Mouse (Mus musculus): ENCODE measurements at regions not wholly inside any gene's neighbourhood (a gene's known extent, or its start where the extent isn't known, plus 50 kb on each side); places are given as distances from the start of the nearest gene placed in this dataset.

DNA sequence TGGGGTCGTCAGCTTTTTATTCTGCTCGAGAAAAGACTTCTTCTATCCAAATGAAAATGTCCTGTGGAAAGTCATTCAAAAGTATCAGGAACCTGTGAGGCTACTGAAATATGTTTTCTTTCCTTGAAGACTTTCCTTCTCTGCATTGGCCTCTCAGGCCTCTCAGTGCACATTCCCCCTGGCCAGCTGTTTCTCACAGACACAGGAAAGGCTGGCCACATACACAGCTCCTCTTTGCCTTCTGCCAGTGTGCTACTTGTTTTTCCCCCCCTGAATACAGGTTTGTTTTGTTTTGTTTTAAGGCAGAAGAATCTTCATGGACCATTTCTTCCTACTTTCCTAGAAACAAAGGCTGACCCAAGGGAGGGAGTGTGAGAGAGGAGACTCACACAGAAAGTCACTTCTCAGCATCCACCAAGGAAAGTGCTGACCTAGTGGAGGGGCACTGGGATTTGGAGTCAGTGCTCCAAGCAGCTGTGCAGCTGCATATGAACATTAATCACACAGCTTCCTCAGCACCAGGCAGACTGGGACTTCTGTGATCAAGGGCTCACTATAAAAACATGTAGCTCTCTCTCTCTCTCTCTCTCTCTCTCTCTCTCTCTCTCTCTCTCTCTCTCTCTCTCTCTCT lies 324.0 kb downstream of the Etaa1 start:
- DNase-seq (ENCODE audit: low read depth): no peak

DNA sequence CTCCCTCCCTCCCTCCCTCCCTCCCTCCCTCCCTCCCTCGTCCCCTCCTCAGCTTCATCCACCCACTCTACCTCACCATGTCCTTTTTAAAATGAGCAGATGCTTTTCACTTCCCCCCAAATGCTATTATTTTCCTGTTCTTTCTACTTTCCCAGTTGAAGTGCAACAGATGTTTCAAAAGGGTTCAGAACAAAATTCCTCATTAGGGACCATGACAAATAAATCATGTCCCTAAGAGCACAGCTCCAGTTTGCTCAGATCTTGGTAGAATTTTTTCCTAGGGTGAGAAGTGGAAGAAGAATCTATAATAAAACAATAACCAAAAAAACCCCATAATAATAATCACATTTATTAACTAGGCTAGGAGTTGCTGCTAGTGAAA lies 323.5 kb downstream of the Etaa1 start:
- DNase-seq (ENCODE audit: low read depth): no peak

- DNase-seq (ENCODE audit: low read depth): no peak
Observed at GRCm38 (mm10) chr11:17637158-17637557, 316.5 kb downstream of the Etaa1 start.

DNA sequence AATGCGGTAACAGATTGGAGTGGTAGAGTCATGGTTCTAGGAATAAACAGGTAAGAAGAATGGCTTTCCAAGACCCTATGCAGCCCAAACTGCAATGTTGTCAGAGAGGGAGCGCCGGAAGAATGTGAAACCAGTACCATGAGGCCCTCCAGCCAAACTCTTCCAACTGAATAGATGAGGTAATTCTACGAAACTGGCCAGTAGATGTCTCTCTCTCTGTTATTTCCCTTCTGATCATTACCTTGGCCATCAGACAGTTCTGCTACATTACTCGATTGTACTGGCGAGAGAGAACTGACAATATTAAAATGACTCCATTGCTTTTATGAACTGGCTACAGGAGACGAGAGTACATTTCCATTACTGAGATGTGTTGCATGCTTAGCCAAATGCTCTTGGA lies 313.8 kb downstream of the Etaa1 start:
- DNase-seq (ENCODE audit: low read depth): no peak

DNA sequence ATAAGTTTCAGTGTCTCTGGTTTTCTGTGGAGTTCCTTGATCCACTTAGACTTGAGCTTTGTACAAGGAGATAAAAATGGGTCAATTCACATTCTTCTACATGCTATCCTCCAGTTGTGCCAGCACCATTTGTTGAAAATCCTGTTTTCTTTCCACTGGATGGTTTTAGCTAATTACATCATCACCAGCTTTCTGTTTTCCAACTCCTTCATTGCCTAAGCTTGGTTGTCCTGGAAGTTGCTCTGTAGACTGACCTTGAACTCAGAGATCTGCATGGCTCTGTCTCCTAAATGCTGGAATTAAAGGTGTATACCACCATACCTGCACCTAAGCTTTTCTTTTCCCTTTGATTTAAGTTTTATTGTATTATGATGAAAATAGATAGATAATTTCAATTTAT lies 306.2 kb downstream of the Etaa1 start:
- no peak for DNase-seq (ENCODE audit: low read depth)

DNA sequence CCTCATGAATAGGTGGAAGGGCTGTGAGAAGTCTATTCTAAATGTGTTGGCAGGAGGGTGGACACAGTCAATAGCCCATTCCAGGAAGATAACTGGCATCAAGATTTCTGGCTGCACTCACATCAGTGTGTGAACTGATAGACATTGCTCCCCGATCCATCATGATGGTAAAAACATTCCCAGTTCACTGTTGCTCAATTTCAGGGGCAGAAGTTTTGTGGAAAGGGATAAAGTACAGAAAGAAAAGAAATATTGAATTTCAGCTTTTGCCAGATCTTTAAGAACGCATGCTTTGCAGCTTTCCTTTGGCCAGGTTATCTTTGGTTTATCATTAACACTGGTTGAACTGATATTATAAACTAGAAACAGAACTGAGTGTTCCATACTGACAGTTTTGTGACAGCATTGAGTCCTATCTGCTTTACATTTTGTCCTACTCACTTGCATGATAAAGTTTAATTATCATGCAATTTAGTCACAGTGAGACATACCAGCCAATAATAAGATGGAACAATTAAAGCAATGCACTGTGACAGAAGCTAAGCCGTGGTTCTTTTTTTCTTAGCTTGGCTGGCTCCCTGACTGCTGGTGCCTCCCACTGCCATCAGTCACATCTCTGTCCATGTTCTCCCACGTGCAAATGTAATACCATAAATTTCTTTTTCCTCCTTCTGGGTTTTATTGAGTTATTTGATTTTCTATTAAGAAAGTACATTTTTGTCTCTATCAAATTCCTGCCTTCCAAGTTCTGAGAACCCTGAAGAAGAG lies 302.1 kb downstream of the Etaa1 start:
- no peak for DNase-seq (ENCODE audit: low read depth)

DNA sequence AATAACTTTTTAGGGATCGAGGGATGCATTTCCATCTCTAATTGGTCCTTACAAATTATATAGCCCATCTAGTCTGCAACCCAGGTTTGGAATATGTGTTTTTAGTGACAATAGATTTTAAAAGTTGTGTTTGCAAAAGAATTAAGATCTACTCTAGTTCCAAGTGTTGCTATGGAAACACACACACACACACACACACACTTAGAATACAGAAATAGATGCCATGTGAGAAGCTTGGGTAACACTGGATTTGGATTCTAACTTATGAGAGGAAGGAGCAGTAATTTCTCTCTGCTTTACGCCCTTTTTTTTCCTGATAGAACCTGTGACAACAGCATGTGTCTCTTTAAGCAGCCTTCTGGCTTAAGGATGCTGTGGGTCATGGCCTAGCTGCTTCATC lies 297.8 kb downstream of the Etaa1 start:
- DNase-seq (ENCODE audit: low read depth): no peak

GRCm38 (mm10) chr11:17657720-17658119 lies 296.0 kb downstream of the Etaa1 start:
- DNase-seq (ENCODE audit: low read depth): no peak

GRCm38 (mm10) chr11:17658289-17658688 lies 295.4 kb downstream of the Etaa1 start:
- DNase-seq (ENCODE audit: low read depth): no peak

- DNase-seq (ENCODE audit: low read depth): no peak
Observed at GRCm38 (mm10) chr11:17658717-17659116, 295.0 kb downstream of the Etaa1 start.

DNA sequence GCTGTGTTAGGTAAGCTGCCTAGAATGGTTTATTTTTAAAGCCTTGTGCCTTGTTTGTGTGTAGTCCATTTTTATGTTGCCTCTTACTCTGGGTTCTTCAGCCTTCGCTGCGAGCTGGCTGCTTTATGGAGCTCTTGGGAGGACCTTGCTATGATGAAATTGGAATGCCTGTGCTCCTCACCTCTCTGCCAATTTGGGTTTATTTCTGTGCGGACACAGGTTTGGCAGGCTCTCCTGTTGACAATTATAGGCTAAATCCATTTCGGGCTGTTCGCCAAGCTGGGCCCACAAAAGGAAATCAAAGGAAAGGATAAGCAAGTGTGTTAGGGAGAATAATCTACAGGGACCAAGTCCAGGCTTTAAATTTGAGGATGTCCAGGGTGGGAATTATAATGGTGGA lies 289.8 kb downstream of the Etaa1 start:
- DNase-seq (ENCODE audit: low read depth): no peak

DNA sequence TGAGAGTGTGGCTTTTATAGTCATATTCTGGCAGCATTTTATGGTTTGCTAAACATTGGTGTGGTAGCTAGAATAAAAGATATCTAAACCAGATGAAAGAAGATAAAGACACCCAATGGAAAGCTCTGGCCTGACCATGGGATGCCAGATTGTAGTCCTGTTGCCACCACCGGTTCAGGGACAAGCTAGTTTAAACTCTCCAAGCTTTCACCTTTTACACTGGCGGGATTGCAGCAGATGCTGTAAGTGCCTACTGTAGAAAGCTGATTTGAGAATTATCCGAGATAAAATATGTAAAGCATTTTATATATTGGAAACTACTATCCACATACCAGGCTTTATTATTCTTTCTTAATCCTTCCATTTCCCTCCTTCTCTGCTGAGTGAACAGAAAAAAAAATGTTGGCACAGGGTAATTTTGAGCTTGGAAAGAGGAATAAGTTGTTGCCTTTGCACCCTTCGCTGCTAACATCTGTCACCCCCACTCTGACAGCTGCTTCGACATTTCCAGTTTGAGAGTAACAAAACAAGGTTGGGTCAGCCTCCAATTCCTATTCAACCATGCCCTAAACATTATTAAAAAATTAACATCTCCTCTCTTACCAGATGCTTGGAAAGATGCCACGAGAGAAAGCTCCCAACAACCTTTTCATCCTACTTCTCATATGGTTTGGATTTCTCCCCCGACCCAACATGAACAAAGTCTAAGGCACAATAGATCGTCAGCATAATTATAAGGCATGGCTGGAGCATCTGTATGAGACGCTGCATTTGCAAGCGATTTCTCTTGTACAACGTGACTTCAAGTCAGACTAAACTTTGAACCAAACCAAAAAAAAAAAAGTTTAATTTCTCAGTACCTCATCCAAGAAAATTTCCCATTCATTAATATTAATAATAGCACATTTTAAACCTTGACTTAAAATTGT lies 287.8 kb downstream of the Etaa1 start:
- no peak for DNase-seq (ENCODE audit: low read depth)

DNA sequence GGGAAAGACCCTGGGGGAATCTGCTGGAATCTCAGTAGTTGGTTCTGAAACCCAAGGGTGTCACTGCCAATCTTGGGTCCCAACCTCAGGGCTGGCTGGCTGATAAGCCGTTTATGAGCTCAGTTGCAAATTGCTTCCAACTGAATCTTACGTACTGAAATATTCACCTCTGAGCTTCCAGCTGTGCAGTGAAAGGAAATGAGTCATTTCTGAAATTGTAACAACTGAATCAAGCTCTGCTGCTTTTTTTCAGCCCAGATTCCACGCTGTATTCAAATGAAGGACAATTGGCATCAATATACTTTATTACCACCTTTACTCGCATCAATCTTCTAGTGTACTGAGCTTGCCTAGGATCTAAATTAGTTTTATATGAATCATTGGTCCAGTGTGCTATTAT lies 272.7 kb downstream of the Etaa1 start:
- DNase-seq (ENCODE audit: low read depth): peak; percentile 6

GRCm38 (mm10) chr11:17685711-17686113 lies 268.0 kb downstream of the Etaa1 start:
- peak; percentile 9 for DNase-seq (ENCODE audit: low read depth)

- no peak for DNase-seq (ENCODE audit: low read depth)
Observed at GRCm38 (mm10) chr11:17686806-17687205, 266.9 kb downstream of the Etaa1 start.

GRCm38 (mm10) chr11:17694145-17694544 lies 259.5 kb downstream of the Etaa1 start:
- DNase-seq (ENCODE audit: low read depth): peak; percentile 1

DNA sequence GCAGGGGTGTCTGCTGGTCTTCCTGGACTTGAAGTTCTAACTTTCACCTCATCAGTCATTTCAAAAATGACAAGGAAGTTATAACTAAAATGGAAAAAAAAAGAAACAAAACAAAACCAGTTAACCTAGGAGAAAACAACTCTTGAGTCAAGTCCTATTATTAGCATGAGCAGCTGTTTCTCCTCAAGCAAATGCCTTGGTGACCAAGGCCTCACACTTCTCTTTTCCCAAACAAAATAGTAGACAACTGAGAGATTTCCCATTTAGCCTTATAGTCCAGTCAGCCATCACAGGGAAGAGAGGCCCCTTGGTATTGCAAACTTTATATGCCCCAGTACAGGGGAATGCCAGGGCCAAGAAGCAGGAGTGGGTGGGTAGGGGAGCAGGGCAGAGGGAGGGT lies 244.9 kb downstream of the Etaa1 start:
- DNase-seq (ENCODE audit: low read depth): no peak

DNA sequence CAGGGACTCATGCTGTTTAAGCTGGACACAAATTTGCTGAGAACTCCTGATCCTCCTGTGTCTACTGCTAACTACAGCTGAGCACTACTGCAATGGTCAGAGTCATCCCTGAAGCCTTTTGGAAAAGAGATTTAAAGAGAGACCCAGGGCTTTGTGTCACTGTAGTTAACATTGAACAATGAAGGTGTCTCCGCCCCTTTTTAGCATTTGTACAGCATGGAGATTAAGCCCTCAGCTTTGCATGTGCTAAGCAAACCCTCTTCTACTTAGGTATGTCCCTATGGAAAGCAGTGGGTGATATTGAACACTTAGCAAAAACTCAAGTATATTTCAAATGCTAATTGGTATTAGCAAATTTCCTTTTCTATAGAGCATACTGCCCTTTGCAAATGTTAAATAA lies 231.6 kb downstream of the Etaa1 start:
- DNase-seq (ENCODE audit: low read depth): no peak

DNA sequence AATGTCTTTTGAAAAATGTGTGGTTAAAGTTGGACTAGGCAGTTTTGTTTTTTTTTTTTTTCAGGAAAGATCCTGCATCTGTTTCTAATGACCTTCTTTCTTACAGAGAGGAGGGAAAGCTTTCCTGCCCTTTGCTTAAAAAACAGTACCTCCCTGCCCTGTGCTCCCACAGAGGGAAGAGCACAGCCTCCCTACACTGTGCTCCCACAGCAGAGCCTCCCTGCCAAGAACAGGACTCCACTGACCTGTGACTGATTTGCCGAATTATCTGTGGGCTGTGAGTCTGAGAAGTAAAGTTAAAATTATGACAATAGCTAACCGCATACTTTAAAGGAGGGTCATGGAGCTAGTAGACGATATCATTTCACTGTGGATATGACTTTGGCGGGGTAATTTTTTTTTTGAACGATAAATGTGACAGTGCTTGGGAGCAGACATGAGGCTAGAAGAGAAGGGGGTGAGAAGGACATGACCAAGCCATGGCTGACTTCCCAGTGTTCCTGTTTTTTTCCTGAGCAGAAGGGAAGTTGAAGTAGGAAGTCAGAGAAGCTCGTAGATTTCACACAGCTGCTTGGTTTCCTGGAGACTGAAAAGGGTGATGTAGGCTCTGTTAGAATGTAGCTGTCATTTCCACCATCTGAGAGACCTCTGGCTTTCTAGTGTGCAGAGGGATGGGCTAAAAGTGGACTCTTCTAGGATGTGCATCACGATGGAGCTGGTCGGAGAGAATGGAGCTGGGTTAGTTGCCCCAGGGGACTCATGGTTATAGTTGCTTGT lies 226.2 kb downstream of the Etaa1 start:
- no peak for DNase-seq (ENCODE audit: low read depth)

- DNase-seq (ENCODE audit: low read depth): no peak
Observed at GRCm38 (mm10) chr11:17733075-17733474, 220.6 kb downstream of the Etaa1 start.

DNA sequence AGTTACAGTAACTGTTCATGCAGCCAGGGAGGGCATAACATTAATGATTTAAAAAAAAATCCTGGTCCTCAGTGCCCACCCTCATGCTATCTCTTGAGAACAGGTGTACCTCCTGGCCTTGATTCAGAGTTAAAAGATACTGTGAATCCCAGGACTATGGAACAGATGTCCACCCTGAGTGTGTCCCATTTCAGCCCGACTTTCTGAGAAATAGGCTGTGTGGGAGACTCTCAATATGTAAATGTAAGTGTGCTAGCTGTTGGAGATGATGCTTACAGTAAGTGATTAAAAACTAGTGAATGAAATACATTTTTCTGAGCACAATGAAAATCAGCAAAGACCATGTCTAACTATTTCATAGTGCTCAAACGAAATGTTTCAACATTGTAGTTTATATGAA lies 219.2 kb downstream of the Etaa1 start:
- DNase-seq (ENCODE audit: low read depth): no peak

- no peak for DNase-seq (ENCODE audit: low read depth)
Observed at GRCm38 (mm10) chr11:17738879-17739278, 214.8 kb downstream of the Etaa1 start.
